Mouse (Mus musculus): Measurements from ENCODE around the gene Dbp. TPM values are rescaled to one million over a fixed set of nuclear protein-coding genes. Genes with fewer than 3 reads are reported as not detected.

The Dbp gene
- total RNA-seq, 2 experiments from 2014 or later: 37.1 to 43.4 TPM

Other genes with a start within 250 kb of the Dbp start
- 100 to 1,000 TPM; 429 to 433 TPM for gene Ftl1, start 245.2 kb upstream of the Dbp start, total RNA-seq (2021)
- gene Bax, start 238.2 kb upstream of the Dbp start, total RNA-seq (2021): 100 to 1,000 TPM; 103 to 123 TPM
- gene Tulp2, start 223.2 kb upstream of the Dbp start, total RNA-seq (2021): under 1 TPM in 1 of 2 experiments, not detected in 1; 0.23 TPM
- gene Gm45808, start 218.3 kb upstream of the Dbp start, total RNA-seq (2021): 1 to 10 TPM; 1.2 to 1.4 TPM
- 1 to 10 TPM; 2.0 to 2.6 TPM for gene Dhdh, start 216.3 kb upstream of the Dbp start, total RNA-seq (2021)
- gene Nucb1, start 194.7 kb upstream of the Dbp start, total RNA-seq (2021): 100 to 1,000 TPM; 107 to 117 TPM
- 10 to 100 TPM; 23.6 to 29.3 TPM for gene Ppp1r15a, start 178.8 kb upstream of the Dbp start, total RNA-seq (2021)
- under 1 TPM; 0.80 to 0.94 TPM for gene Plekha4, start 178.8 kb upstream of the Dbp start, total RNA-seq (2021)
- gene Hsd17b14, start 150.2 kb upstream of the Dbp start, total RNA-seq (2021): not detected
- 10 to 100 TPM; 20.8 to 22.9 TPM for gene Bcat2, start 134.9 kb upstream of the Dbp start, total RNA-seq (2021)
- gene Fgf21, start 89.6 kb upstream of the Dbp start, total RNA-seq (2021): not detected
- under 1 TPM; 0.20 to 0.71 TPM for gene Fut1, start 87.8 kb upstream of the Dbp start, total RNA-seq (2021)
- not detected for gene Izumo1, start 83.3 kb upstream of the Dbp start, total RNA-seq (2021)
- gene Rasip1, start 77.6 kb upstream of the Dbp start, total RNA-seq (2021): 10 to 100 TPM; 13.9 to 14.5 TPM
- gene Mamstr, start 65.1 kb upstream of the Dbp start, total RNA-seq (2021): 1 to 10 TPM; 1.7 TPM
- gene Fut2, start 38.7 kb upstream of the Dbp start, total RNA-seq (2021): under 1 TPM in 1 of 2 experiments, not detected in 1; 0.22 TPM
- gene Ntn5, start 21.1 kb upstream of the Dbp start, total RNA-seq (2021): 1 to 10 TPM in 1 of 2 experiments, under 1 TPM in 1; 0.75 to 1.0 TPM
- gene Sec1, start 10.7 kb upstream of the Dbp start, total RNA-seq (2021): under 1 TPM; 0.14 to 0.18 TPM
- 100 to 1,000 TPM; 121 to 131 TPM for gene Car11, start 5.2 kb upstream of the Dbp start, total RNA-seq (2021)
- gene Rpl18, start 10.4 kb downstream of the Dbp start, total RNA-seq (2021): 100 to 1,000 TPM; 497 to 584 TPM
- 10 to 100 TPM; 27.3 to 27.7 TPM for gene Sphk2, start 12.9 kb downstream of the Dbp start, total RNA-seq (2021)
- under 1 TPM; 0.34 to 0.51 TPM for gene Fam83e, start 16.1 kb downstream of the Dbp start, total RNA-seq (2021)
- gene Spaca4, start 20.7 kb downstream of the Dbp start, total RNA-seq (2021): not detected
- 100 to 1,000 TPM; 298 to 311 TPM for gene Lmtk3, start 78.7 kb downstream of the Dbp start, total RNA-seq (2021)
- gene Sult2b1, start 79.6 kb downstream of the Dbp start, total RNA-seq (2021): 10 to 100 TPM; 11.8 to 12.0 TPM
- 100 to 1,000 TPM; 180 to 184 TPM for gene Cyth2, start 109.5 kb downstream of the Dbp start, total RNA-seq (2021)
- gene Kcnj14, start 119.7 kb downstream of the Dbp start, total RNA-seq (2021): 1 to 10 TPM; 2.0 to 2.6 TPM
- gene Grwd1, start 125.9 kb downstream of the Dbp start, total RNA-seq (2021): 10 to 100 TPM; 27.0 to 27.3 TPM
- 10 to 100 TPM; 85.4 to 99.2 TPM for gene Kdelr1, start 167.7 kb downstream of the Dbp start, total RNA-seq (2021)
- 10 to 100 TPM; 32.1 to 33.4 TPM for gene Grin2d, start 173.3 kb downstream of the Dbp start, total RNA-seq (2021)
- gene Syngr4, start 191.6 kb downstream of the Dbp start, total RNA-seq (2021): under 1 TPM in 1 of 2 experiments, not detected in 1; 0.40 TPM
- gene Tmem143, start 191.9 kb downstream of the Dbp start, total RNA-seq (2021): 10 to 100 TPM; 23.9 TPM
- gene Emp3, start 216.3 kb downstream of the Dbp start, total RNA-seq (2021): 1 to 10 TPM; 6.2 TPM
- gene Ccdc114, start 219.0 kb downstream of the Dbp start, total RNA-seq (2021): 1 to 10 TPM; 4.2 to 5.3 TPM

Data from layer of hippocampus, postnatal 10 days (tissue).